Mouse (Mus musculus): ENCODE data around the gene Tln1.
"Not testable (repeated sequence)": the region's sequence is repeated elsewhere in the genome, so short reads cannot be mapped to it uniquely, and the experiment has no call there.

Tln1 gene

GRCm38 (mm10) chr4:43578376-43579204 lies 16.1 kb upstream of the Tln1 start, which contains the start of the genes Rgp1 and Gba2:
TSS of gene Rgp1 (plus strand) at chr4:43578715.
TSS of gene Gba2 (minus strand) at chr4:43578873.
- DNase-seq, result peak; percentile 81

DNA sequence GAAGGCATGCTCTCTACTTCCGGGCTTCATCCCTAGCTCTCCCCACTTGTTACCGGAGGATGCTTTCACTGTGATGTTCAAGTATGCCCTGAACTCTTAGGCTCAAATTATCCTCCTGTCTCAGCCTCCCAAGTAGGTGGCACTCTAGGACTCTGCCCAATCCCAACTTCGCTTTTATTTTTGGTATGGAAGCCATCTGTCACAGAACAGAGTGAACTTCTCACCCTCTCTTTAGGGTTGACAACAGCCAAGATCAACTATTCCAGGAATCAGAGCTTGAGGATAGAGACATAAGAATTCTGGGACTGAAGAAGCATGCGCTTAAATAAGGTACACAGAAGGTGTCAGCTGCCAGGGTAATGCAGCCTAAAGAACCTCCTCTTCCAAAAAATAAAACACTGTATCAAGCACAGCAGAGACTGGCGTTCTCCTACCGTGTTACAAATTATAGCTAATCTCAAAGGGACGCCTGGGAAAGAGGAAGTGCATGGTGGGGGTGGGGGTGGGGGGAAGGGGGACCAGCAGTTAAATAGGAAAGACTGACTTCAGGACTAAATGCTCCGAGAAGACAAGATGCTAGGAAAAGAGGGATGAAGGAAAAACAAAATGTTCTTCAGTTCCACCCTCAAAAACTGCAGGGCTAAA lies 14.9 kb upstream of the Tln1 start:
- DNase-seq, result no peak

GRCm38 (mm10) chr4:43575356-43575755 lies 12.9 kb upstream of the Tln1 start:
- no peak for DNase-seq

DNA sequence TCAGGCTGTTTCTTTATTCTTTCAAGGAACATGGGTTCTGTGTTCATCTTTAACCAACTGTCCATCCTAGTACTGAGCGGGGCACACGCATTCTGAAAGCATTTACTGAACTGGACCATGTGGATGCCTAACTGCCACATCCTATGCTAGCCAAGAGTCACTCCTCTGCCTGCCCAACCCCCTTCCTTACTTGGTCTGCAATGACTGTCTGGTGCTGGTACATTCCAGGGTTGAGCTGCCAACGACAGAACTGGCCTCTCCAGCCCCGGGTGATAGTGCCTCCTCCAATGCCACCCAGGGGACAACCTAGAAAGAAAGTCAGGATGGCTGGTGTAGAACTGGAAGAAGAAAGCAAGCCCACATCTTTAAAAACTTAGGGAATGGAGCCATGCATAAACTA lies 11.1 kb upstream of the Tln1 start:
- DNase-seq, result no peak

DNA sequence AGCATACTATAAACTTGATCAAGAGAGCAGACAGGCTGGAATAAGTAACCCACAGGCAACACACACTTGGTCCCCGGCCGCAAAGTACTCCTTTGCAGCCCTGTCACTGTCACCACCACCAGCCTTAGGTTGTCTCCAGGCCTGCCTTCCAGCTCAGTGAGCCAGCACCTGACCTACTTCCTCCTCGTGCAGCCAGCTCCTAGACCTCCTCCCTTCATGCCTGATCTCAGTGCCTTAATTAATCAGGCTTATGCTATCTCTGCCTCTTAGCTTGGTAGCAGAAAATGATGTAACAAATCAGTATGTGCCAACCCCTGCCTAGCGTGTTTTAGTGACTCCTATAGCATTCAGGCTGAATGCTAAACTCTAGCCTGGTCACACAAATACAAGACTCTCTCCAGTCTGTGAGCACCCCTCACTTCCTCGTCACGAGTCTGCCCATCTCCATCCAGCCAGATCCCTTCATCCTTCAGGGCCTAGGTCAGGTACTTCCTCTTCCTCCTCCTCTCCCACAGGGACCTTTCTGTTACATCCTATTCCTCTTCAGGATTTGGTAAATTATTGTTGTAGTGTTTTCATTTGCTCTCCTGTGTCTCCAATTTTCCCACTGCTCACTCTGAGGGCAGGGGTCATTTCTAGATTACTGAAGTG lies 9.0 kb upstream of the Tln1 start:
- DNase-seq, result no peak

DNA sequence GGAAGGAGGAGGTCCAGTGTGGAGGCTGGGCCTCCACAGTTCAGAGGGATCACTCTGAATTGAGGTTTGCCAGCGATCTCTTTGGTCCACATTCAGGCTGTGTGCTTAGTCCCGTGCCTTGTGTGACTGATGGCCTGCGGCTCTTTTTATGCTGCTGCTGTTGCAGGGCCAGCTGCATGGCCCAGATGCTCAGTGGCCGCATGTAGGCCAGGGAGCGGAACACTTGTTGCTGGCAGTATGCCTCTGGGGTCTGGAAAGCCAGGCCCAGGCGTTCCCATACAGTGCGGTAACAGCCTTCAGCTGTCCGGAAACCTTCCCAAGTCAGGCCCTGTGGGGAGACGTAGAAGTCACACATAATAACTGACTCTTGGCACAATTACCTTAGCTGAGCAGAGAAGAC lies 4.6 kb upstream of the Tln1 start:
- no peak for DNase-seq

GRCm38 (mm10) chr4:43564231-43564630 lies 1.7 kb upstream of the Tln1 start:
- no peak for DNase-seq

- DNase-seq, result no peak
Measured at GRCm38 (mm10) chr4:43563601-43563875, 1.0 kb upstream of the Tln1 start.

DNA sequence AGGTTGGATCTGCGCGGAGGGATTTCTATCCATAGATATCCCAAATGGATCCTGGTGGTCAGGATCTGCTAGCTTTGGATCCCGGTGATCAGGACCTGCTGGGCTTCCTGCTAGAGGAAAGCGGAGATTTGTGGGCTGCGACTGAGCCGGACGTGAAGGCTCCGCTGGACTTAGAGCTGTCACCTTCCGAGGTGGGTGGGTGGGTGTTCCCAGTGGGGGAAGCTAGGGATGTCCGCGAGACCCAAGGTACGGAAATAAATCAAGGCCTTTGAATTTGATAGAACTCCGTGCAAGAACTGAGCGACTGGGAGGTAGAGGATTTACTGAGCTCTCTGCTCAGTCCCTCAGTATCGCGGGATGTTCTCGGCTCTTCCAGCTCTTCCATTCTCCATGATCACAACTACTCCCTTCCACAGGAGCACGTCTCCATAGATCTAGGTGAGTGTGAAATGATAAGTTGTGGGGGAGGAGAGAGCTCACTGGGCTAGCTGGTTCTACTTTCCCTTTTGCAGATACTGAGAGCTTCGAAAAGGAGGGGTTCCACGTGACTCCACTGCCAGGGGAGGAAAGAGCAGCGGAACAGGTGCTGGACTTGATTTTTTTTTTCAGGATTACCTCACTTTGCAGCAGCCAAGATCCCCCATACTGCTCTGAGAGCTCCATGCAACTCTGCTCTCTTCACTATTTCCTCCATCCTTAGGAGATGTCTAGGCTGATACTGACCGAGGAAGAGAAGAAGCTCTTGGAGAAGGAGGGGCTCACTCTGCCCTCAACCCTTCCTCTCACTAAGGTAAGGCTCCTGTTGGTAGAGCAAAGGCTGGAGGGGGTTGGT lies 494 bp upstream of the Tln1 start:
- no peak for DNase-seq

- no peak for DNase-seq
Measured at GRCm38 (mm10) chr4:43561436-43561996, 975 bp downstream of the Tln1 start.

GRCm38 (mm10) chr4:43560976-43561375 lies 1.5 kb downstream of the Tln1 start:
- DNase-seq, result no peak

DNA sequence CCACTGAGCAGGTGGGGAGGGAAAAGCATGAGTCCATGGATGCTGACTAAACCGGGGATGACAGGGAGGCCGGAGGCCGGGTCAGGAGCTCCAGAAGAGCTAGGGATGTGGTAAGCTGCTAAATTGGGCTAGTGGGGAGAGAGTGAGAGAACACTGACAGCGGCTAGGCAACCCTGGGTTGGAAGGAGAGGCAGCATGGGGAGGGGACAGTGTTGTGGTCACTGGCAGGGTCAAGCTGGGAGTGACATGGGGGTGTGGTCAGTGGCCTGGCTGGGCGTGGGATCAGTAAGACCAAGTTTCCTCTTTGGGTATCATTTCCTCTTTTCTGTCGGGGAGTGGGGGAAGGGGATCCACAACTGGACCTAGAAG lies 2.3 kb downstream of the Tln1 start:
- DNase-seq, result no peak

GRCm38 (mm10) chr4:43559519-43560242 lies 2.8 kb downstream of the Tln1 start:
- no peak for DNase-seq

GRCm38 (mm10) chr4:43558631-43559356 lies 3.7 kb downstream of the Tln1 start:
- peak; percentile 44 for DNase-seq

DNA sequence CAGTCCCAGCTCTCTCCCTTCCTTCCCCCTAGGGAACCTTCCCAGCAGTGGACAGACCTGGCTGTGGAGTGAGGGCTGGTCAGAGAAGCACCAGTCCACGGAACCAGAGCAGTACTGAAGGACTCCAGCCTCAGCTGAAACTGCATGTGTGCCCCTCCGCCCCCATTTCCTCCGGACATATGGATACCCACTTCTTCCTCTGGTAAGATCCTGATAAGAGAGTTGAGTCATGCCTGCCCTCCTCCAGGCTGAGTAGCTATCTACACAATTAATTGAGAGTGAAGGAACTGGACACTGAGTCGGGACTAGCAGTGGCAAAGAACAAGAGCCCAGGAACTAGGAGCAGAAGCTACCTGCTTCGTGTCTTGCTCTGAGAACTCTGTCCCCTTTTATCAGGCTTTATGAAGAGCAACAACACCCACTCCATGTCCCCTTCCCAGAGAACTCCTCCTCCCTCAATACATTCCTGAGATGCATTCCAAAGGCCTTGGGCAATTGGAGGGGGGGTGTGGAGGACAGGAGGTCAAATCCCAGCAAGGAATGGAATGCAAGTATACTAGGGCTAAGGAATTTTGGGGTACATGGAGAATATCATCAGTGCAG lies 4.4 kb downstream of the Tln1 start:
- DNase-seq, result no peak

GRCm38 (mm10) chr4:43555926-43556325 lies 6.6 kb downstream of the Tln1 start:
- no peak for DNase-seq

- DNase-seq, result no peak
Measured at GRCm38 (mm10) chr4:43553891-43554290, 8.6 kb downstream of the Tln1 start.

DNA sequence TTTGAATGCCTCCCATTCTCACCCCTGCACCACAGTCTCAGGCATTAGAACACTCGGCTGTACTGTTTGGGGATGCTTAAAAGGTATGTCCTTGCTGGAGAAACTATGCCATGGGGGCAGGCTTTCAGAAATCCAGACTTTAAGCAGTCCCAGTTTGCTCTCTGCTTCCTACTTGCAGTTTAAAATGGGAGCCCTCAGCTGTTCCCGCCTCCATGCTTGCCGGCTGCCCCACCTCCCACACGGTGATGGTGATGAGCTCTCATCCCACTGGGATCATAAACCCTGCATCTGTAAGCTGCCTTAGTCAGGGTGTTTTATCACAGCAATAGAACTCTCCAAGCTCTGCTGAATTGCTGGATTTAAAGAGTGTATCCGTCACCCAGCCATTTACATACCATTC lies 10.1 kb downstream of the Tln1 start:
- no peak for DNase-seq

DNA sequence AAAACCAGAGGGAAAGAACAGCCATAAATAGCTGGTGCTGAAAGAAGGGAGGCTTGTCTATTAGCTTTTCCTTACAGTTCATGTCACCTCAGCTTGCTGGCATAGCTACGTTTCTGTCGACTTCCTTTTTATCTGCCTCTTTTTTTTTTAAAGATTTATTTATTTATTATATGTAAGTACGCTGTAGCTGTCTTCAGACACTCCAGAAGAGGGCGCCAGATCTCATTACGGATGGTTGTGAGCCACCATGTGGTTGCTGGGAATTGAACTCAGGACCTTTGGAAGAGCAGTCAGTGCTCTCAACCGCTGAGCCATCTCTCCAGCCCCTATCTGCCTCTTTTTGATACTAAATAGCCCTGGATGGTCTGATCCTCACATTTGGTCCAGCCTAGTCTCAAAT lies 10.6 kb downstream of the Tln1 start:
- DNase-seq, result not testable (repeated sequence)

GRCm38 (mm10) chr4:43549055-43549454 lies 13.4 kb downstream of the Tln1 start:
- no peak for DNase-seq

DNA sequence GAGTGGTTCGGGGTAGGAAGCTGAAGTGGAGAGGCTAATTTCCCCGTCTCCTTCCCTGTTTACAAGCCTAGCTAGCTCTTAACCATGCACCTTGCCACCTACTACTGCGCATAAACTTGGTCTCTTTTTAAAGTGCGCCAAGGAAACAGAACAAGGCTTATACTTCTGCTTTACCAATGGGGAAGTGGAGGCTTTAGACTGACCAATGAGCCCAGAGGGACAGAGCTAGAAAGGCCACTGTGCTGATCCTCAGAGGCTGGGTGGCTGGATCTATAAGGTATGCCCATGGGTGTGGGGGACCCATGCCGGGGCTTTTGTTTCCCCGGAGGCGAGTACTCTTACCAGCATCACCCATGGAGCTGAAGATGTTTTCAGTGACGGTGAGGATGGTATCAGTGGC lies 15.3 kb downstream of the Tln1 start:
- no peak for DNase-seq
